8 mouse cellular contexts compared by ENCODE assay signal in the genomic region with DNA sequence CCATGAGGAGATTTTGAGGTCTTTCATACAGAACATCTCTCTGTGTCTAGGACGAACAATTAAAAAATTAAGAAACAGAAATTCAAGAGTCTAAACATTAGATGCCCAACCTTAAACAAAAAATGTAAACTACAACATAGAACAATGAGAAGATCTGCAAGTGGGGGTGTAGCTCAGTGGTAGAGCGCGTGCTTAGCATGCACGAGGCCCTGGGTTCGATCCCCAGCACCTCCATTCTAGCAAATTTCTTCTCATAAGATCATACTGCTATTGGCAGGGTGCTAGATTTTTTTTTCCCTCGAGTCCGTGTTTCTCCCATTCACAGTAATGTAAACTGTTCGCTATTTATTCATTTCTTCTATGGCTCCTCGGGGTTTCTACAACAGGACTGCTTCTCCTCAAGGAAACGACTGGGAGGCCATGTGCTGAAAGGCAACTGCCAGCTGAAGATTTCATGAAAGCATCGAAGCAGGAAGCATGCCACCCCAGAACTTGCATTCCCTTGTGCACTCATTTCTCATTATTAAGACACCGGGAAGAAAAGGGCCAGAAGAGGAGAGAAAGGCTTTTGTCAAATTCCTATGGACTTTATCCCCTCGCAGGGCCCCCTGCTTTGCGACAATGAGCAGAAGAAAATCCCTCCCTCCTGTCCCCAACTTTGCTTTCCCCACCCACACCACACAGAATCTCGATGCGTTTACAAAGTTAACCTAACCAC. TPM values are rescaled to one million over a fixed set of nuclear protein-coding genes. Genes with fewer than 3 reads are reported as not detected.
DNase-seq lines count a peak whose midpoint lies in the region; ATAC-seq and TF ChIP-seq lines count a peak whose summit lies in the region.

No protein-coding gene starts in this region.

- H3K4me1 ChIP-seq in hindbrain, embryonic 13.5 days (replicated peaks), result 0 out of 2 replicates have a peak, but pooled peaks cover 6% of the 10 kb centered on the region
- H3K4me1 ChIP-seq in midbrain, embryonic 13.5 days (replicated peaks), result no peaks in the 10 kb centered on the region

- no peak overlapping the region for H3K9ac ChIP-seq in hindbrain, embryonic 13.5 days
- no peak overlapping the region for H3K9ac ChIP-seq in midbrain, embryonic 13.5 days (replicated peaks)

- H3K4me2 ChIP-seq in hindbrain, embryonic 13.5 days, result peak overlapping the region; percentile 40
- peak overlapping the region; percentile 23; the same call in 1 of the 2 replicates for H3K4me2 ChIP-seq in midbrain, embryonic 13.5 days (replicated peaks)

- H3K4me3 ChIP-seq in layer of hippocampus, adult 2 months, result peak overlapping the region; percentile 41
- H3K4me3 ChIP-seq in hindbrain, embryonic 13.5 days, result no peak overlapping the region
- no peak overlapping the region for H3K4me3 ChIP-seq in midbrain, embryonic 13.5 days (replicated peaks)

- no peak for TF ChIP-seq CTCF in layer of hippocampus, adult 2 months (conservative IDR thresholded peaks at IDR 0.05)

- DNase-seq in layer of hippocampus, adult 2 months (ENCODE audit: low spot score in 2 of 2), result no peak
- no peak for DNase-seq in layer of hippocampus, adult 9-10 months (ENCODE audit: low spot score)
- peak; percentile 25 for DNase-seq in brain, adult 2 months (ENCODE audit: low read depth, low spot score)
- DNase-seq in testis, postnatal 10 days (ENCODE audit: low spot score), result no peak
- no peak for DNase-seq in left cerebral cortex, adult 9 months (ENCODE audit: low spot score in 2 of 2)
- no peak for DNase-seq in gastrocnemius, postnatal 4 days (ENCODE audit: low spot score in 2 of 2)

- WGBS in hindbrain, embryonic 13.5 days, result 6% methylated on average over 16 of the region's 16 CpGs
- 5% methylated on average over 16 of the region's 16 CpGs for WGBS in midbrain, embryonic 13.5 days

- no peaks in the 10 kb centered on the region for H3K9me3 ChIP-seq in hindbrain, embryonic 13.5 days
- H3K9me3 ChIP-seq in midbrain, embryonic 13.5 days, result no peaks in the 10 kb centered on the region

- ATAC-seq in hindbrain, embryonic 13.5 days (ENCODE audit: low FRiP score), result no peak
- no peak for ATAC-seq in midbrain, embryonic 13.5 days

- no peaks in the 10 kb centered on the region for H3K36me3 ChIP-seq in hindbrain, embryonic 13.5 days
- no peaks in the 10 kb centered on the region for H3K36me3 ChIP-seq in midbrain, embryonic 13.5 days

- peaks cover 27% of the 10 kb centered on the region for H3K27me3 ChIP-seq in hindbrain, embryonic 13.5 days
- peaks cover 22% of the 10 kb centered on the region for H3K27me3 ChIP-seq in midbrain, embryonic 13.5 days

- H3K27ac ChIP-seq in layer of hippocampus, adult 2 months, result no peak overlapping the region
- H3K27ac ChIP-seq in hindbrain, embryonic 13.5 days, result no peak overlapping the region
- H3K27ac ChIP-seq in midbrain, embryonic 13.5 days, result no peak overlapping the region

RNA-seq across cellular contexts. Expression of gene Gpx5, which starts 50.0 kb away (rescaled TPM):
- not detected for total RNA-seq in layer of hippocampus, adult 2 months (2021)
- not detected in 2 replicates for polyA plus RNA-seq in hindbrain, embryonic 13.5 days (2015; fragmentation: Nextera tagmentation; extraction: Ambion mirVana)
- polyA plus RNA-seq in midbrain, embryonic 13.5 days (2015; fragmentation: Nextera tagmentation; extraction: Ambion mirVana), result not detected in 2 replicates
- not detected for total RNA-seq in gastrocnemius, postnatal 4 days (2021)
